Mouse (Mus musculus) liver, postnatal 0 days (tissue): ENCODE data around the gene Kcnn3.

ENCODE experiments used
- CTCF ChIP-seq: sonication (generic); IDR thresholded peaks from 2 replicates; pipeline ENCODE4 v1.5.1; 2016; ENCODE audit warnings: antibody characterized with exemption, low read depth
- EP300 ChIP-seq: IDR thresholded peaks from 2 replicates; pipeline ENCODE4 v1.6.1; 2016; ENCODE audit warnings: antibody characterized with exemption, low read depth, mild to moderate bottlenecking

GRCm38 (mm10) chr3:89553946-89554345, 34.0 kb downstream of the Kcnn3 start:
- TF ChIP-seq CTCF, result no peak
- TF ChIP-seq EP300, result no peak
